Mouse (Mus musculus): Measurements from ENCODE around the gene 1700012B07Rik.

1700012B07Rik gene

DNA sequence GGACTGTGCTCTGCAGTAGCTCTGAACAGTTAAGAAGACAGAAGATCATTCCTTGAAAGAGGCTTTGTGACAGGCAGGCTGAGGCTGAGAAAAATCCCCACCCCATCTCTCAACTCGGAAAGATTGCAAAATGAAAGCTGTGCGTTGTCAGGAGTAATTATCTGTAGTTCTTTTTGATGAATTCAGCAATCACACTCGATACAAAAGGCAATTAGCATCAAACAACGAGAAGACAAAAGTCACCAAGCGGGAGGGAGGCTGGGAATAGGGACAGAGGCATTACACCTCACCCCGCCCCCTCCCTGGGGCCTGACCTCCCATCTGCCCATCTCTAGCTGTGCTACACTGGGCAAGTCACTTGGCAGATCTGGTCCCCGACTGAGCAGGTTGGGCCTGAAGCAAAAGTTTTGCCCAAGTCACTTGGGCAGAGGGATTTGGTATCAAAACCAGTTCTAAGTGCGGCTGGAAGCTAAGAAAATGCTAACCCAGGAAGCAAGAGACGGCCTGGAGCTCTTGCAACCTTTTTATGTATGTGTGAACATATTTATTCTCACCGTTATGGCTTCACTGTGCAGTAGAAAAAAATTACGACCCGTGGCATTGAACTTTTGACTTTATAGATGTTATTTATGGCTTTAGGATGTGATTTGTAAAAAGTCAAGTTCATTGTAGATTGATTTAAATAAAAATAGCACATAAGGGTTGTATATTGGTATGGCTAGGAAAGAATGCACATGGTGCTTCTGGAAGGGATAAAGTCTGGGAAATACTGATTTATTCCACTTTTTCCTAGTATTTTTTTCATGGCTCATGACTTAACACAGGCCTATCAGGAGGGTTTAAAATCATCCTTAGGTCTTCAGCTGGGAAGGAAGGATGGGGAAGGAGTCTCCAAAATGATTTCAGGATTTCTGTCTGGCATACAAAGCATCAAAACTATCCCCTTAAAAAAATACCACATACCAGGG is 75.9 kb downstream of the 1700012B07Rik start:
- no peak for DNase-seq (ENCODE audit: low read depth, low spot score)

DNA sequence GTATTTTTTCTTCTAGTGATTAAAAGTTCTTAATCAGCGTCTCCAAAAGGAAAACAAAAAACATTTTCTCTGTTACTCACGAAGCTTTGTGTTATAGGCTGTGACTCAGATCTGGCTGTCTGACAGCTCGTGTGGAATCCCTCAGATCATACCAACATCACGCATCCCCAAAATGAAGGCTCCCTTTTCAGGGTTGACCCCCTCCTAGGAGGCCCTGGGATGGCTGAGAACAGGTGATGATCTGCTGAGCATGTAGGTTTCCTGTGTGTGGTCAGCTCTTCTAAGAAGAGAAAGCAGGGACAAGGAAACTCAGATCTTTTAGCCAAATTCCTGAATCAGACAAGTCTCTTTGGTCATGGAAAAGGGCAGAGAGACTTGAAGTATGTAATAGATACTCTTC is 82.6 kb downstream of the 1700012B07Rik start:
- no peak for DNase-seq (ENCODE audit: low read depth, low spot score)

DNA sequence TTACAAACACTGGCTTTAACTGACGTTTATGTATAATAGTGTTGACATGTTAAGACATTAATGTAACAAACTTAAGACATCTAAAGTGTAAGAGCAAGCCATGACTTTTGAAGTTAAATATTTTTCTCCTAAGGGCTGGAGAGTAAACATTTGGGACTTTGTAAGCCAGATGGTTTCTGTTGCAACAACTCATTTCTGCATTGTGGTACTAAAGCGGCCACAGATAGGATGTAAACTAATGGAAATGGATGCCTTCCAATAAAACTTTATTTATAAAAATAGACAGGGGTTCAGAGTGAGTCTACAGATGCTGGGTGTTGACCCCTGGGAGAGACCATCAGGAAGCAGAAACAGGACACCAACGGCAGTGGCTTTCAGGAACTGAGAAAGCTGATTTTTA is 89.9 kb downstream of the 1700012B07Rik start:
- no peak for DNase-seq (ENCODE audit: low read depth, low spot score)
